Mouse (Mus musculus): ENCODE measurements around the gene Dcbld2.
"Not testable (repeated sequence)": the region's sequence is repeated elsewhere in the genome, so short reads cannot be mapped to it uniquely, and the experiment has no call there.

The Dcbld2 gene

DNA sequence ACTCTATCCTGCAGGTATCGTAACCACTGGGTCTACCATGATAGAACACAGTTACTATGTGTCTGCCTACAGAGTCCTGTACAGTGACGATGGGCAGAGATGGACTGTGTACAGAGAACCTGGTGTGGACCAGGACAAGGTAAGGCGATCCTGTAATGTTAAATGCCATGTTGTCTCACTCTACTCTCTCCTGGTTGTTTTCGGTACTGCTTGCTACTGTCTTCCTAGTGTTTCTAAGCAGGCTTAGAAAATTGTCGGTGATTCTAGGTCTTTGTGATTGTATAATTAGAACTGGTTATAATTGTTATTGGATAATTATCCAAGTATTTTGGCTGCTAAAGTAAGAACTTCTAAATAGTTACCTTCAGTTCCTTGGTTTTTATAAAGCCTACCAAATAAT lies 43.4 kb downstream of the Dcbld2 start:
- no peak for DNase-seq

DNA sequence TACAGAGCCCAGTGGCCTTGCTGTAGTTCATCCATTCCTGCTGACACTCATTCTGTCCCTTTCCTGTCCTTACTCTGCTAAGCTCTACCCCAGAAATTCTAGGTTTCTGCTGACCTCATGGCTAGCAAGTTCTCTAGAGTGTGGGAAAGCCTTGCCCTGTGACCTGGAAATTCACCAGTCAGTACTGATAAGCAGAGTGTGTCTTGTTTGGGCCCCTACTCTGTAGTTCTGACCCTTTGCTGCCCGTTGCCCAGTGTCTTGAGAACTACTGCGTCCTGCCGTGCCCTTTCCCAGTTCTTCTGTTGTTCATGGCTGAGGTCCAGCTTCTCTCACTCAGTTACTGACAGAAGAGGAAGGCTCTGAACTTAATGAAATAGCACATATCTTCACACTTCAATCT lies 44.9 kb downstream of the Dcbld2 start:
- DNase-seq, result no peak

DNA sequence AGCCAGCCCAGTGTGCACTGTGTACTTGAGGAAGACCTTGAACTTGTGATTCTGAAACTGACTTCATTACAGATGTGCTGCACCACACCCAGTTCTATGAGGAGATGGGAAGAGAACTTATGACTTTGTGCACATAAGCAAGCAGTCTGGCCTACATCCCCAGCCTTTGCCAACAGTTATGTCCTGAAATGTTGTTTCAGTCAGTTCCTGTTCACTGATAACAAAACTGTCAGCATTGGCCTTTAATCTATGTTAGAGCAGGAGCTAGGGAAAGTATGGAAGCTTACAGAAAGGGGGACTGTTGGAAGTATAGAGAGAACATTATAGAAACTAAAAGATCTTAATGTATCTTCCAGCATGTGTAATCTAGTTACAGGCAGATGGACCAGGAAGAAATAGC lies 45.6 kb downstream of the Dcbld2 start:
- DNase-seq, result no peak

DNA sequence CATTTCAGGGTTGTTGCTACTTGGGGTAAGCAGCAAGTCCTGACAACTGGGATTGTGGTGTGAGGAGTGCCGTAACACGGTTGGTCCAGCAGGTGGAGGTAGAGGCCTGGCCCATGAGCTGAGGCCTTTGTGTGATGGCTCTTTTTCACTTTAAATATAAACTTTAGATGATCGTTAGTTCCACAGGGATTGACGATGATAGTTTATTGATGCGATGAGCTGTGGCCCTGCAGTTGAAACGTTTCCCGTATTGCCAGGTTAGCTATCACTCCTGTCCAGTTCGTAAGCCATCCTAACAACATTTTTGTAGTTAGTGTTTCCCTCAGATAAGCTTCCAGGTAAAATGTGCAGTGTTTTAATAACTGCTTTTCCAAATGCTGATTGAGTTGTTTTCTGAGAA lies 46.4 kb downstream of the Dcbld2 start:
- peak; percentile 10 for DNase-seq

GRCm38 (mm10) chr16:58455118-58455517 lies 46.9 kb downstream of the Dcbld2 start:
- no peak for DNase-seq

GRCm38 (mm10) chr16:58456445-58456844 lies 48.2 kb downstream of the Dcbld2 start:
- no peak for DNase-seq

- no peak for DNase-seq
Measured at GRCm38 (mm10) chr16:58456991-58457390, 48.7 kb downstream of the Dcbld2 start.

- DNase-seq, result not testable (repeated sequence)
Measured at GRCm38 (mm10) chr16:58459966-58460365, 51.7 kb downstream of the Dcbld2 start.

GRCm38 (mm10) chr16:58460386-58460785 lies 52.1 kb downstream of the Dcbld2 start:
- no peak for DNase-seq

GRCm38 (mm10) chr16:58461856-58462518 lies 53.7 kb downstream of the Dcbld2 start:
- DNase-seq, result no peak

- no peak for DNase-seq
Measured at GRCm38 (mm10) chr16:58462519-58462918, 54.3 kb downstream of the Dcbld2 start.

DNA sequence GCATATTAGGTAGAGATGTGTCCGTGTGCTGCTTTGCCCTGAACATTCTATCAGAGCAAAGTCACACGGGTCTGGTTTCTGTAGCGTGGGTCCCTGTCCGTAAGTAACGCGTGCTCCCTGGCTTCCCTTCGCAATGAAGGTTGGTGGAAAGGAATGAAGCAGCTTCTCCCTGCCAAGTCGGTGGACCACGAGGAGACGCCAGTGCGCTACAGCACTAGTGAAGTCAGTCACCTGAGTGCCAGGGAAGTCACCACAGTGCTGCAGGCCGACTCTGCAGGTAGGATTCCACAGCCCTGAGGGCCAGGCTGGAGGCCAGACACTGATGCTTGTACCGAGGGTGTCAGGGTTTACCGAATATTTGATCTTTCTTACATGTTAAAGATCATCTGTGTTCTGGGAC lies 55.8 kb downstream of the Dcbld2 start:
- DNase-seq, result no peak

GRCm38 (mm10) chr16:58465412-58465811 lies 57.2 kb downstream of the Dcbld2 start:
- DNase-seq, result no peak

DNA sequence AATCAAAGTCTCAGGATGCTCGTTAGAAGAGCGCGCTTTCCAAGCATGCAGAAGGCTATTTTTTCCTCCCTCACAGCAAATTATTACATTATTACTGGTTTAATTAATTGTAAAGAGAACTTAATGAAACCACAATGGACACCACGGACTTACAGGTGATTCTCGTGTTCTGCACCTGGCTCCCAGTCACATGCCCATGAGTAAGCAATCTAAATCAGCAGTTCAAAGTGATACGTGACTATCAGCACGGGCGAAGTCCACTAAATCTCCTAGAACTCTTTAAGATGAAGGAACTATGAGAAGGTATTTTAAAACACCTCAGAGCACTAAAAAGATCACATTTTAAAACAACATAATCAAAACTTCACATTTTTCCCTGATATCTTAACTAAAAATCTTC lies 61.8 kb downstream of the Dcbld2 start:
- DNase-seq, result no peak

- DNase-seq, result no peak
Measured at GRCm38 (mm10) chr16:58470841-58471240, 62.6 kb downstream of the Dcbld2 start.

GRCm38 (mm10) chr16:58474875-58475274 lies 66.6 kb downstream of the Dcbld2 start:
- DNase-seq, result no peak

GRCm38 (mm10) chr16:58475544-58476154 lies 67.4 kb downstream of the Dcbld2 start:
- no peak for DNase-seq

DNA sequence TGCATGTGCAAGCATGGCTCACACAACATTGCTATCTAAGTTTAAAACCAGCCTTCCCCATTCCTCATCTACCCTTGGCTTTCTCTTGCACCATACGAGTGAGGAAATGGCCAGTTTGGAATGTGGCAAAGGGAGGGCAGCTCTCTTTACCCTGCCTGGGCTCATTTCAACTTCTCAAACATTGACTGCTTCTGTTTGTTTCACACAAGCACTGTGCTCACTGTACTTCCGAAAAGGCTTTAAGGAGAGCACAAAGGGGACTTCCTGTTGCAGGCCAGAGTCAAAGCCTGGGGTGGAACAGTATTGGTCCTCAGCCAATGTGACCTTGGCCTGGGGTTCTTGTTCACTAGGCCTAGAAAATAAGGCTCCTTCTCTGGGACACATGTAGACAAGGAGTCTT lies 68.1 kb downstream of the Dcbld2 start:
- DNase-seq, result no peak

DNA sequence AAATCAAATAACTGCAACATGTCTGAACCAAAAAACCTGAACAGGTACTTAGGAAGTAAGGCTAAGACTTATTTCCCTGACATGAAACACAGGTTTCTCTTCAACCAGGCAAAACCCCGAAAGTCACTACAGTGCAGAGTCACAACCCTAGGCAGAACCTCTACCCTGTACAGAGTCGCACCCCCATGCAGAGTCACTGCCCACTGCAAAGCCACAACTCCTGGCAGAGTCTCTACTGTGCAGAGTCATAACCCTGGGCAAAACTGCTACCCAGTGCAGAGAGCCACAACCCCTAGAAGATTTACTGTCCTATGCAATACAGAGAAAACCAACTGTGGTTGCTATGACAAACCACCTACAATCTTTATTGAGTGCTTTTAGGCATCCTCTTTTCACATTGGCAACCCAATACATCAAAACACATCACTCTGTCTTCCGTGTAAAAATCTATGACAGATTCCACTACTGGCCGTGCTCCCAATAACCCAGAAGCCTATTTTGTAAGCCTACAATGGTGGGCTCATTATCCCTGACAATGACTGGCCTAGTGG lies 71.7 kb downstream of the Dcbld2 start:
- no peak for DNase-seq

DNA sequence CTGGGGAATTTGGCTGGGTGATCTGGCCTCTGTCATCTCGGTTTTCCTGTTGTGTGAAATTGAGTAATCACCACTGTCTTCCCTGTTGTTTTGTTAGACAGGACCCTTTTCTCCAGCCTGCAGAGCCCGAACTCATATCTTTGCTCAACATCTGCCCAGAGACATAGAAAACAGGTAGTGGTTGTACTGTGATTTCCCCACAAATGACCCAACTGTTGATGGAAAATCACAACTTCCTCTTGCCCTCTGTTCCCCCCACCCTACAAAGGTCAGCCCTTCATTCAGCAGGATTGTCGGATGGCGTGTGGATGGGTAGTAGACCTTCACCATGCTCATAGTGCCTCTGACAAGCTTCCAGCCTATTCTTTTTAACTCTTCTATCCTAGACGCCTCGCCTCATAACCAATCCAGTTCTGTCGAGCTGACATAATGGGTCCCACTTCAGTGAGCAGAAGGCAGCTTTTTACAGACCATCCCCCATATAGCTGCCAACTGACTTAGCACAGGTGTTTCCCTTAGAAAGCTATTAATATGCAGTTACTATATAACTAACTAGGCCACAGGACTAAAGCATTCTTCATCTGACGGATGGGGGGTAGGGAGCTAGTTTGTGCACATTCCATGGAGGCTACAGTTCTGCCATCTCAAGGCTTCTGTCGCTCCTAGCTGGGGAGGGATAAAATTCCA lies 73.1 kb downstream of the Dcbld2 start:
- DNase-seq, result no peak

GRCm38 (mm10) chr16:58481906-58482270 lies 73.6 kb downstream of the Dcbld2 start:
- no peak for DNase-seq

DNA sequence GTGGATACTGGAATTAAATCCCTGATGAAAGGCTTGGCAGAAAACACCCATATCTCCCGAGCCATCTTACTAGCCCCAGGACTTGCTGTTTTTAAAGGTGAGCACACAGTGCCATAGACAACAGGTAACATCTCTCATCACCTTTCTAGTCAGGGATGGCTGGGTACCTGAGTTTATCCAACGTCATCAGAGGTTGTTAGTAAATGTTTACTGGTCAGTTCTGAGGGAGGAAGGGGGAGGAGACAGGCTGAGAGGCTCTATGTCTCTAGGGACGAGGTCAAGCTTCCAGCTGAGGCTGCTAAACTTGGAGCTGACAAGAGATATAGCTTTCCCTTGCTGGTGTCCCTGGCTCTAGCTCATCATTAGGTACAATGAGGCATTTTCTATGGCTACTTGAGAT lies 74.1 kb downstream of the Dcbld2 start:
- DNase-seq, result no peak

DNA sequence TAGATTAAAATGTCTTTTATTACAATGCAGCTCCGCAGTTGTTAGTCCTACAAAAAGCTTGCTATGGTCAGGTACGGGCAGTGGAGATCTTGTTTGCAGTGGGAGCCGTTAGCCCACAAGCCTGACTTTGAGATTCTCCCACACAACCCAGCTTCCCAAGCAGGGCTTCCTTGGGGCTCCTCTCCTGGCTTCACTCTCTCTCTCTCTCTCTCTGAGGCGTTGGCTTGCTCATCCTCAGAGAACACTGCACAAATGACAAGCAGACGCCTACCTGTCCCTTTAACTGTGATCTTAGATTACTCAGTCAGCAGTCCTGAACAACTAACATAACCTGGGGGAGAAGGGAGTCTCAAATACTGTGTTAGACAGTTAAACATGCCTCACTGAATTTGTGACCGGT lies 79.6 kb downstream of the Dcbld2 start:
- DNase-seq, result no peak

DNA sequence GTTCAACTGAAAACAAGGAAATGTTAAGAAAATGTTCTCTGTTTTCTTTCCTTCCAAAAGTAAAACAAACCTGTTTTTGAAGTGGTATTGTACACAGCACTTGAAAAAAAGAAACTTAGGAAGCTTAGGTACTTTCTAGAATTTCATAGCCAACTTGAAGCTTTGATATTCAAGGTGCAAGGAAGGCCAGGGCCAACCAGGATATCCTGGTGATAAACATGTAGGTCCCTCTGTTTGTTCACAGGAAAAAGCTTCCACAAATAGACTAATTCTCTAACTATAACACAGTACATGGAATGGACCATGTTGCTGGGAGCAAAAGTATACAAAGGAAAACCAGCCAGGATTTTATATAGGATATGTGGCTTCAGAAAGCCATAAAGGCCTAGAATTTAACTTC lies 88.5 kb downstream of the Dcbld2 start:
- DNase-seq, result no peak
